In the genomic region with DNA sequence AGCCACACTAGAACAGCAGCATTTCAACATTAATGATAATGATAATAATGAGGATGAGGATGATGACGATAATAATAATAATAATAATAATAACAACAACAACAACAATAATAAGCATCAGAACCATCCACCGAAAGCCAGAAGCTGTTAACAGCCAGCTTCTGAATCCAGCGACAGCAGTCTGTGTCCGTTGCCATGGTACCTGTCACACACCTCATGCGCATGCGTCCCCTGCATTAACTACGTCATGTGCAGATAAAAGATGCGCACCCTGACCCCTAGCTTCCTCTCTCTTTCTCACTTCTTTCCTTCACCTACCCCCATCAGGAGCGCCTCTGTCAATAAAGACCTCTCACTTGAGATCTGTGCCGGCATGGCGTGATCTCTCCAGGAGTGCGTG, we compare ENCODE assay signal across 21 mouse cellular contexts.
DNase-seq lines count a peak whose midpoint lies in the region; ATAC-seq and TF ChIP-seq lines count a peak whose summit lies in the region.
"Had no signal": no experiment of that assay in that cellular context is flagged by ENCODE, and none has a peak within 500 bp of the region (broad histone marks: within the 10 kb centered on the region; RNA-seq: fewer than 3 reads in every experiment).

No protein-coding gene starts in this region.

- WGBS in hindbrain, postnatal 0 days: 82% methylated on average over 12 of the region's 12 CpGs
- 92% methylated on average over 12 of the region's 12 CpGs for WGBS in hindbrain, embryonic 11.5 days
- WGBS in midbrain, postnatal 0 days: 83% methylated on average over 12 of the region's 12 CpGs
- 83% methylated on average over 12 of the region's 12 CpGs for WGBS in midbrain, embryonic 13.5 days

- H3K9me3 ChIP-seq in hindbrain, postnatal 0 days (ENCODE audit: low read length): no peaks in the 10 kb centered on the region
- H3K9me3 ChIP-seq in hindbrain, embryonic 11.5 days (ENCODE audit: control insufficient read depth, low read length): no peaks in the 10 kb centered on the region
- no peaks in the 10 kb centered on the region for H3K9me3 ChIP-seq in midbrain, postnatal 0 days (ENCODE audit: low read length)
- no peaks in the 10 kb centered on the region for H3K9me3 ChIP-seq in midbrain, embryonic 13.5 days
- H3K9me3 ChIP-seq: heart, embryonic 15.5 days; hindbrain, embryonic 12.5 days; hindbrain, embryonic 15.5 days; intestine, embryonic 15.5 days had no signal

- no peak overlapping the region for H3K4me2 ChIP-seq in hindbrain, postnatal 0 days (ENCODE audit: low read depth, low read length)
- H3K4me2 ChIP-seq in hindbrain, embryonic 11.5 days (replicated peaks; ENCODE audit: low read depth, low read length): no peak overlapping the region
- no peak overlapping the region for H3K4me2 ChIP-seq in midbrain, postnatal 0 days (ENCODE audit: low read depth, low read length, poor library complexity, severe bottlenecking)
- no peak overlapping the region for H3K4me2 ChIP-seq in midbrain, embryonic 13.5 days (replicated peaks)
- H3K4me2 ChIP-seq: heart, embryonic 12.5 days; heart, embryonic 15.5 days; hindbrain, embryonic 12.5 days; hindbrain, embryonic 15.5 days; intestine, embryonic 15.5 days had no signal

- H3K36me3 ChIP-seq in hindbrain, postnatal 0 days (ENCODE audit: insufficient read depth, low read length): no peaks in the 10 kb centered on the region
- H3K36me3 ChIP-seq in hindbrain, embryonic 11.5 days (ENCODE audit: control insufficient read depth, insufficient read depth, low read length): no peaks in the 10 kb centered on the region
- H3K36me3 ChIP-seq in midbrain, postnatal 0 days (ENCODE audit: insufficient read depth, low read length): no peaks in the 10 kb centered on the region
- H3K36me3 ChIP-seq in midbrain, embryonic 13.5 days: no peaks in the 10 kb centered on the region
- H3K36me3 ChIP-seq: heart, embryonic 12.5 days; heart, embryonic 15.5 days; hindbrain, embryonic 12.5 days; hindbrain, embryonic 15.5 days; intestine, embryonic 15.5 days had no signal

- no peak for TF ChIP-seq CTCF in hindbrain, postnatal 0 days (IDR thresholded peaks at IDR 0.05; ENCODE audit: low read depth)
- no peak for TF ChIP-seq CTCF in midbrain, postnatal 0 days (IDR thresholded peaks at IDR 0.05)
- TF ChIP-seq CTCF in brain, embryonic 14.5 days (IDR thresholded peaks at IDR 0.05; ENCODE audit: borderline replicate concordance, extremely low read depth, insufficient read depth, insufficient read length): no peak

- TF ChIP-seq POLR2A in brain, embryonic 14.5 days (IDR thresholded peaks at IDR 0.05; ENCODE audit: borderline replicate concordance, extremely low read depth, insufficient read depth, insufficient read length, poor library complexity, severe bottlenecking): no peak

- ATAC-seq in hindbrain, postnatal 0 days: no peak
- no peak for ATAC-seq in hindbrain, embryonic 11.5 days (ENCODE audit: low FRiP score)
- ATAC-seq in midbrain, postnatal 0 days (ENCODE audit: low FRiP score): no peak
- no peak for ATAC-seq in midbrain, embryonic 13.5 days
- ATAC-seq: forebrain, embryonic 14.5 days; intestine, embryonic 15.5 days had no signal

- no peaks in the 10 kb centered on the region for H3K27me3 ChIP-seq in hindbrain, postnatal 0 days (ENCODE audit: insufficient read depth, low read length)
- no peaks in the 10 kb centered on the region for H3K27me3 ChIP-seq in hindbrain, embryonic 11.5 days (ENCODE audit: control insufficient read depth, insufficient read depth, low read length)
- H3K27me3 ChIP-seq in midbrain, postnatal 0 days (ENCODE audit: insufficient read depth, low read length): no peaks in the 10 kb centered on the region
- no peaks in the 10 kb centered on the region for H3K27me3 ChIP-seq in midbrain, embryonic 13.5 days
- H3K27me3 ChIP-seq: heart, embryonic 12.5 days; heart, embryonic 15.5 days; hindbrain, embryonic 12.5 days; hindbrain, embryonic 15.5 days; intestine, embryonic 15.5 days had no signal

- peak; percentile 36 for DNase-seq in hindbrain, postnatal 0 days (ENCODE audit: low spot score)
- no peak for DNase-seq in hindbrain, embryonic 11.5 days (ENCODE audit: low spot score)
- DNase-seq in midbrain, postnatal 0 days (ENCODE audit: low spot score): peak; percentile 24
- DNase-seq in brain, embryonic 14.5 days (ENCODE audit: low read depth): peak; percentile 53
- no peak for DNase-seq in T-cell, adult 2 months (ENCODE audit: low spot score)
- DNase-seq: adrenal gland, adult 2 months; adrenal gland, postnatal 14 days; cerebellum, adult 18-20 months; cerebellum, adult 9-10 months; cerebellum, postnatal 14 days; gastrocnemius, postnatal 25 days; heart, adult 18-20 months; heart, postnatal 10 days; heart, postnatal 4 days had no signal

- H3K4me3 ChIP-seq in hindbrain, postnatal 0 days (ENCODE audit: low read length): no peak overlapping the region
- H3K4me3 ChIP-seq in hindbrain, embryonic 11.5 days (ENCODE audit: low read depth, low read length): no peak overlapping the region
- H3K4me3 ChIP-seq in midbrain, postnatal 0 days (ENCODE audit: low read depth, low read length): no peak overlapping the region
- no peak overlapping the region for H3K4me3 ChIP-seq in midbrain, embryonic 13.5 days (replicated peaks)
- H3K4me3 ChIP-seq: heart, embryonic 12.5 days; heart, embryonic 15.5 days; hindbrain, embryonic 12.5 days; hindbrain, embryonic 15.5 days; intestine, embryonic 15.5 days had no signal

- H3K9ac ChIP-seq in hindbrain, postnatal 0 days (replicated peaks; ENCODE audit: low read length): no peak overlapping the region
- no peak overlapping the region for H3K9ac ChIP-seq in hindbrain, embryonic 11.5 days (ENCODE audit: low read depth, low read length)
- no peak overlapping the region for H3K9ac ChIP-seq in midbrain, postnatal 0 days (replicated peaks; ENCODE audit: low read length, poor library complexity, severe bottlenecking)
- no peak overlapping the region for H3K9ac ChIP-seq in midbrain, embryonic 13.5 days (replicated peaks)
- H3K9ac ChIP-seq: heart, embryonic 12.5 days; heart, embryonic 15.5 days; hindbrain, embryonic 12.5 days; hindbrain, embryonic 15.5 days; intestine, embryonic 15.5 days had no signal

- no peaks in the 10 kb centered on the region for H3K4me1 ChIP-seq in hindbrain, postnatal 0 days (ENCODE audit: insufficient read depth, low read length)
- H3K4me1 ChIP-seq in hindbrain, embryonic 11.5 days (replicated peaks; ENCODE audit: control insufficient read depth, insufficient read depth, low read length): no peaks in the 10 kb centered on the region
- no peaks in the 10 kb centered on the region for H3K4me1 ChIP-seq in midbrain, postnatal 0 days (ENCODE audit: insufficient read depth, low read length)
- H3K4me1 ChIP-seq in midbrain, embryonic 13.5 days (replicated peaks): no peaks in the 10 kb centered on the region
- H3K4me1 ChIP-seq: heart, embryonic 12.5 days; heart, embryonic 15.5 days; hindbrain, embryonic 12.5 days; hindbrain, embryonic 15.5 days; intestine, embryonic 15.5 days had no signal

- no peak overlapping the region for H3K27ac ChIP-seq in hindbrain, postnatal 0 days
- no peak overlapping the region for H3K27ac ChIP-seq in hindbrain, embryonic 11.5 days (ENCODE audit: low read depth, low read length)
- H3K27ac ChIP-seq in midbrain, postnatal 0 days (ENCODE audit: low read depth, low read length): no peak overlapping the region
- H3K27ac ChIP-seq in midbrain, embryonic 13.5 days: no peak overlapping the region
- H3K27ac ChIP-seq: heart, embryonic 15.5 days; hindbrain, embryonic 12.5 days; hindbrain, embryonic 15.5 days; intestine, embryonic 15.5 days had no signal

Comparison
In these comparisons a context has a peak if more than half of its experiments do, and no peak if none do; other contexts are left out.
1. DNase-seq: peak in hindbrain, postnatal 0 days (single experiment), midbrain, postnatal 0 days (single experiment) and brain, embryonic 14.5 days (single experiment); none in hindbrain, embryonic 11.5 days (single experiment) and T-cell, adult 2 months (single experiment).